Mouse (Mus musculus) megakaryocyte, embryonic 14.5 days (primary cell): Measurements from ENCODE around the gene Spata2l. TPM values are rescaled to one million over a fixed set of nuclear protein-coding genes. Genes with fewer than 3 reads are reported as not detected.
"Not testable (repeated sequence)": the region's sequence is repeated elsewhere in the genome, so short reads cannot be mapped to it uniquely, and the experiment has no call there.

Experiments
- H3K27me3 ChIP-seq: replicated peaks from 2 replicates; pipeline ENCODE3; 2012; ENCODE audit warnings: inconsistent platforms
- H3K36me3 ChIP-seq: replicated peaks from 2 replicates; pipeline ENCODE3; 2012; ENCODE audit warnings: low read length, inconsistent platforms, mixed read lengths
- H3K4me1 ChIP-seq: 2 replicates; pipeline ENCODE4 v1.6.1; 2012; ENCODE audit warnings: inconsistent platforms
- H3K4me3 ChIP-seq: replicated peaks from 2 replicates; pipeline ENCODE3; 2012; ENCODE audit warnings: moderate library complexity, mild to moderate bottlenecking, inconsistent platforms
- H3K9me3 ChIP-seq: 2 replicates; pipeline ENCODE4 v1.6.1; 2012; ENCODE audit warnings: inconsistent platforms
- FLI1 ChIP-seq: IDR thresholded peaks from 2 replicates; pipeline ENCODE4 v1.6.1; 2012; ENCODE audit warnings: low read length, inconsistent platforms, mixed read lengths
- GATA1 ChIP-seq: IDR thresholded peaks from 3 replicates; pipeline ENCODE4 v1.6.1; 2012; ENCODE audit warnings: mixed read lengths, low read length, inconsistent platforms, borderline replicate concordance
- polyA plus RNA-seq: library from polyadenylated mRNA; stranded (reverse); fragments of >175 nt; gene quantifications from 2 replicates; pipeline ENCODE4 v1.2.3, GENCODE M21; 2012; ENCODE audit warnings: low replicate concordance; ENCODE audit not compliant: insufficient read depth

Spata2l gene
- polyA plus RNA-seq, 1 experiment = 5.3 TPM

DNA sequence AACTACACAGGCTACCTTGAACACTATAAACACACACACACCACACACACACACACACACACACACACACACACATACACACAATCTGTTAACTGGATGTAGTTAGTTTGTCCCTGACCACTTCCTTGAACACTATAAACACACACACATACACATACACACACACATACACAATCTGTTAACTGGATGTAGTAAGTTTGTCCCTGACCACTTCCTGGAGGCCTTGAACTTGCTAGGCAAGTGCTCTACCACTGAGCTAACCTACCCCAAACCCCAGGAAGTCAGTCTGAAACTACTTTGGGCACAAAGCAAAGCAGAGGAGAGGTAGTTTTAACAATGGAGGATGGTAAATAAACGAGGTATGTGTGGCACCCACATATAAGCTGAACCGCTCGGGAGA lies 32.5 kb downstream of the Spata2l start:
- H3K9me3 ChIP-seq = no peaks in the 10 kb centered on the region
- TF ChIP-seq FLI1 = no peak
- TF ChIP-seq GATA1 = no peak
- H3K27me3 ChIP-seq = peaks cover 33% of the 10 kb centered on the region
- H3K36me3 ChIP-seq = peaks cover 52% of the 10 kb centered on the region
- no peak overlapping the region for H3K4me3 ChIP-seq
- H3K4me1 ChIP-seq = peaks cover 30% of the 10 kb centered on the region

GRCm38 (mm10) chr8:123202288-123202687 lies 33.7 kb downstream of the Spata2l start:
- Histone ChIP-seq H3K4me1 (peaks cover 26% of the 10 kb centered on the region), H3K36me3 (peaks cover 40% of the 10 kb centered on the region), H3K4me3 (no peak overlapping the region), H3K9me3 (no peaks in the 10 kb centered on the region), H3K27me3 (peaks cover 43% of the 10 kb centered on the region)
- TF ChIP-seq FLI1 (no peak), GATA1 (no peak)

DNA sequence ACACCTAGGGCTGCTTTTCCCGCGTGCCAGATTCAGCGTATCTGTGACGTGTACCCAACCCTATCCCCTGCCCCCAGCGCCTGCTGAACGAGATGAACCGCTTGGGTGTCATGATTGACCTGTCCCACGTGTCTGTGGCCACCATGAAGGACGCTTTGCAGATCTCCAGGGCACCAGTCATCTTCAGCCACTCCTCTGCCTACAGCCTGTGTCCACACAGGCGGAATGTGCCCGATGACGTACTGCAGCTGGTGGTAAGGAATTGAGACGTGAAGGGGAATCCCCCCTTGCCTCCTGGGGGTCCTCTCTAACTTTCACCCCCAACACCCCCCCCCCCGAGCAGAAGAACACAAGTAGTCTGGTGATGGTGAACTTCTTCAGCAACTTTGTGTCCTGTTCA lies 36.2 kb downstream of the Spata2l start:
- H3K27me3 ChIP-seq = peaks cover 48% of the 10 kb centered on the region
- peaks cover 26% of the 10 kb centered on the region for H3K4me1 ChIP-seq
- no peaks in the 10 kb centered on the region for H3K9me3 ChIP-seq
- TF ChIP-seq FLI1 = no peak
- TF ChIP-seq GATA1 = no peak
- no peak overlapping the region for H3K4me3 ChIP-seq
- H3K36me3 ChIP-seq = peaks cover 19% of the 10 kb centered on the region

- not testable (repeated sequence) for H3K4me1 ChIP-seq, H3K4me3 ChIP-seq
- H3K27me3 ChIP-seq = peaks cover 61% of the 10 kb centered on the region
Measured at GRCm38 (mm10) chr8:123197016-123197415, 39.0 kb downstream of the Spata2l start.

GRCm38 (mm10) chr8:123193771-123194170 lies 42.3 kb downstream of the Spata2l start:
- Histone ChIP-seq H3K36me3 (no peaks in the 10 kb centered on the region), H3K4me3 (no peak overlapping the region), H3K4me1 (peaks cover 19% of the 10 kb centered on the region), H3K27me3 (peaks cover 41% of the 10 kb centered on the region), H3K9me3 (no peaks in the 10 kb centered on the region)
- TF ChIP-seq FLI1 (no peak), GATA1 (no peak)

More at GRCm38 (mm10) chr8:123197016-123197415, 39.0 kb downstream of the Spata2l start:
- not testable (repeated sequence) for H3K9me3 ChIP-seq, H3K36me3 ChIP-seq

GRCm38 (mm10) chr8:123191908-123192307 lies 44.1 kb downstream of the Spata2l start:
- H3K9me3 ChIP-seq = no peaks in the 10 kb centered on the region
- H3K27me3 ChIP-seq = peaks cover 47% of the 10 kb centered on the region
- H3K4me1 ChIP-seq = peaks cover 19% of the 10 kb centered on the region
- no peak overlapping the region for H3K4me3 ChIP-seq
- TF ChIP-seq GATA1 (no peak), FLI1 (no peak)
- no peaks in the 10 kb centered on the region for H3K36me3 ChIP-seq

GRCm38 (mm10) chr8:123190678-123191077 lies 45.4 kb downstream of the Spata2l start:
- TF ChIP-seq GATA1 (no peak), FLI1 (no peak)
- no peaks in the 10 kb centered on the region for H3K9me3 ChIP-seq
- H3K4me3 ChIP-seq = peak overlapping the region; percentile 6
- H3K36me3 ChIP-seq = no peaks in the 10 kb centered on the region
- peaks cover 59% of the 10 kb centered on the region for H3K27me3 ChIP-seq
- peaks cover 19% of the 10 kb centered on the region for H3K4me1 ChIP-seq

DNA sequence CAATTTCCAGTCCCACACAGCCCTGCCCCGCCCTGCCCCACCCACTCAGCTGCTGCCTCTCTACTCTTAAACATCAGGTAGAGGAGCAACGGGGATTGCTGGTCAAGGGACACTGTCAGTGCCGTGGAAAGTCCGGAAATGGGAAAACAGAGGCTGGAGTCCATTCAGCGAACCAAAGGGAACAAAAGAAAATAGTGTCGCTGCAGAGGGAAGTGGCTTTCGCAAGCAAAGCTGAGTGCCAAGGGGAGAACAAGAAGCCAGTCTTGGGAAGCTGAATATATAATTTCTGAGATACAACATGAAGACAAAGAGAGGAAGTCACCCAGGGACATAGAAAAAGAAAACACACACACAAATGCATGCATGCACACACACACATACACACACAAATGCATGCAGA lies 47.2 kb downstream of the Spata2l start:
- Histone ChIP-seq H3K9me3 (no peaks in the 10 kb centered on the region), H3K4me1 (peaks cover 19% of the 10 kb centered on the region), H3K36me3 (no peaks in the 10 kb centered on the region), H3K4me3 (no peak overlapping the region), H3K27me3 (peaks cover 61% of the 10 kb centered on the region)
- no peak for TF ChIP-seq GATA1
- TF ChIP-seq FLI1 = no peak

DNA sequence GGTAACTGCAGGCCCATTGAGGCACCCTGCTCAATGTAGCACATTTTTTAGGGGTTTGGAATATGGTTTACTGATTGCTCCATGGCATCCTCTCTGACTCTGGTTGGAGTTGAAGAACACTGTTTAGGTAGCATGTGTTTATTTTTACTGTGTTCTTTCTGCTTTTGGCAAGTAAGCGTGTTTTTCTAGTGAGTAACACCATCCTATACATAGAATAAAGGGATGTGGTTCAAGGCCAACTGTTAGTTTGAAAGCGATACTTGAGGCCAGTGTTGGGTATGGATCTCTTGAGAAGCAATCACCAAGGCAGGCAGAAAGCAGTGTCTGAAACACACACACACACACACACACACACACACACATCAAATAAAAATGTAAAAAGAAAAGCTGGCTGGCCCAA lies 48.0 kb downstream of the Spata2l start:
- TF ChIP-seq FLI1 (no peak), GATA1 (no peak)
- Histone ChIP-seq H3K9me3 (no peaks in the 10 kb centered on the region), H3K4me3 (no peak overlapping the region), H3K36me3 (no peaks in the 10 kb centered on the region), H3K4me1 (peaks cover 17% of the 10 kb centered on the region), H3K27me3 (peaks cover 67% of the 10 kb centered on the region)

GRCm38 (mm10) chr8:123185566-123186409 lies 50.2 kb downstream of the Spata2l start, which contains the start of gene Dpep1:
Dpep1 (plus strand) TSS chr8:123186242.
- Histone ChIP-seq H3K4me1 (peaks cover 12% of the 10 kb centered on the region), H3K9me3 (peaks cover 6% of the 10 kb centered on the region), H3K27me3 (peaks cover 80% of the 10 kb centered on the region), H3K4me3 (no peak within 1 kb of the TSS), H3K36me3 (no peaks in the 10 kb centered on the region)
- no peak for TF ChIP-seq FLI1
- no peak for TF ChIP-seq GATA1
